Mouse (Mus musculus) G1E (cell line): ENCODE results near the gene Abca6. TPM values are rescaled to one million over a fixed set of nuclear protein-coding genes. Genes with fewer than 3 reads are reported as not detected.

ENCODE experiments used
- ATAC-seq: 2 replicates; pipeline ENCODE4 v1.8.0; 2016; ENCODE audit warnings: mild to moderate bottlenecking; ENCODE audit not compliant: insufficient number of reproducible peaks, poor library complexity, low FRiP score, severe bottlenecking; ENCODE audit errors: extremely low read depth
- DNase-seq: peaks from one replicate; pipeline ENCODE4 v3.0.0; 2012; ENCODE audit warnings: low spot score
- H3K27me3 ChIP-seq: 2 replicates; pipeline ENCODE4 v1.6.1; 2012; ENCODE audit warnings: mild to moderate bottlenecking, low read length, inconsistent platforms; ENCODE audit not compliant: insufficient read depth
- H3K36me3 ChIP-seq: replicated peaks from 2 replicates; pipeline ENCODE3; 2012; ENCODE audit warnings: mild to moderate bottlenecking, inconsistent platforms
- H3K4me1 ChIP-seq: 2 replicates; pipeline ENCODE4 v1.6.1; 2012; ENCODE audit warnings: low read depth, low read length, inconsistent platforms, mixed read lengths; ENCODE audit not compliant: insufficient read depth
- H3K4me3 ChIP-seq: 2 replicates; pipeline ENCODE4 v1.5.1; 2012; ENCODE audit warnings: low read depth, mild to moderate bottlenecking, inconsistent platforms, low read length, moderate library complexity, mixed read lengths
- H3K9me3 ChIP-seq: replicated peaks from 2 replicates; pipeline ENCODE4 v1.6.1; 2012; ENCODE audit warnings: inconsistent platforms
- CTCF ChIP-seq: IDR thresholded peaks from 2 replicates; pipeline ENCODE4 v1.5.1; 2012; ENCODE audit warnings: low read depth, low read length, inconsistent platforms, mixed read lengths
- GATA1 ChIP-seq: IDR thresholded peaks from 2 replicates; pipeline ENCODE4 v1.6.1; 2012; ENCODE audit warnings: borderline replicate concordance, low read length, inconsistent platforms, mixed read lengths
- GATA2 ChIP-seq: IDR thresholded peaks from 2 replicates; pipeline ENCODE4 v1.6.1; 2012; ENCODE audit warnings: low read depth, low read length, inconsistent platforms, borderline replicate concordance
- POLR2AphosphoS5 ChIP-seq: IDR thresholded peaks from 2 replicates; pipeline ENCODE4 v1.6.1; 2012; ENCODE audit warnings: low read depth, low read length, inconsistent platforms; ENCODE audit not compliant: insufficient replicate concordance
- TAL1 ChIP-seq: conservative IDR thresholded peaks from 2 replicates; pipeline ENCODE4 v1.6.1; 2012; ENCODE audit warnings: low read depth, low read length, inconsistent platforms, mixed read lengths
- polyA plus RNA-seq: library from polyadenylated mRNA; stranded (reverse); fragments of >175 nt; gene quantifications from 2 replicates; pipeline ENCODE4 v1.2.3, GENCODE M21; 2012
- total RNA-seq, 2 experiments: library from RNA; stranded (forward) in 1 of 2; stranded (reverse) in 1 of 2; fragments of 200-1000 nt in 1 of 2; fragments of >200 nt in 1 of 2; fragmentation: Nextera tagmentation in 1 of 2; gene quantifications; 2 replicates each; pipeline ENCODE4 v1.2.3; 2014 to 2017

Abca6 gene
- total and polyA plus RNA-seq, 3 experiments, result not detected

DNA sequence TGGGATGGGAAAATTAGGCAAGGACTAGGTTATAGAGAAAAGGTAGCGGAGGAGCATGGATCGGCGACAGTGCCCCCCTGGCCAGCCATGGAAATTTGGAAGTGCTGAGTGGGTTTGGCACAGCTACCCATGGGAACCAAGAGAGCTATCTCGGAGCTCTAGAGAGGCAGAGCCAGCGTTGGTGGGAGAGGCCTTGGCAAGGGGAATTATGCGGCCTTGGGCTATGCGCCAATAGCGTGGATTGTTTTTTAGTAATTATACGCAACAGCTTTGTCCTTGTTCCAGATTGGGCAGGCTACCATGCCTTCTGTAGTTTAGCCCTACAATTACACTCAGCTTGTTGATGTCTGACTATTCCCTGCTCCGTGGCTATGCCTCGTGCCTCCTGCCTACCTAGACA, 15.2 kb upstream of the Abca6 start:
- DNase-seq (no peak), ATAC-seq (no peak)
- Histone ChIP-seq H3K36me3 (no peaks in the 10 kb centered on the region), H3K4me3 (no peak overlapping the region), H3K27me3 (no peaks in the 10 kb centered on the region), H3K4me1 (no peaks in the 10 kb centered on the region), H3K9me3 (peaks cover 18% of the 10 kb centered on the region)
- TF ChIP-seq GATA1 (no peak), CTCF (no peak), TAL1 (no peak), POLR2AphosphoS5 (no peak), GATA2 (no peak)

GRCm38 (mm10) chr11:110261867-110262266, 10.3 kb upstream of the Abca6 start:
- no peaks in the 10 kb centered on the region for H3K36me3 ChIP-seq
- ATAC-seq (no peak), DNase-seq (no peak)
- TF ChIP-seq TAL1 (no peak), POLR2AphosphoS5 (no peak), GATA1 (no peak), CTCF (no peak), GATA2 (no peak)
- no peaks in the 10 kb centered on the region for H3K4me1 ChIP-seq
- H3K4me3 ChIP-seq, result no peak overlapping the region
- peaks cover 28% of the 10 kb centered on the region for H3K9me3 ChIP-seq
- H3K27me3 ChIP-seq, result no peaks in the 10 kb centered on the region

DNA sequence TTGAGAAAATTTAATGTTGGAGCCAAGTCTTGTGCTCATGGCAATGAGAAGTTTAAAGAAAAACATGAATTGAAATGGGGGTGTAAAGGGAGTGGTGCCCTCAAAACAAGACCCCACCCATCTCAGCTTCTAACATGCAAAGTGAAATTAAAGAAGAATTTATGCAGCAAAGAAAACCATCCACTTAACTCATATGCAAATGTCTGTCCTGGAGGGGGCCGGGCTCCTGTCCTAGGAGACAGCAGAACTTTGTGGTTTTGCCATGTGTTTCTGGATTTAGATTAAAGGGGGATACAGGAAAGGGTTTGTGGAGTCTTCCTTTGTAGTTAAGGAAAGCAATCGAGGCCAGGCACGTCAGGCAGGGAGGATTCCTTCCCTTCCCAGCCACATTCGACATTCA, 6.3 kb upstream of the Abca6 start:
- TF ChIP-seq GATA1 (no peak), POLR2AphosphoS5 (no peak), CTCF (no peak), GATA2 (no peak), TAL1 (no peak)
- DNase-seq (no peak), ATAC-seq (no peak)
- H3K4me3 ChIP-seq, result no peak overlapping the region
- no peaks in the 10 kb centered on the region for H3K4me1 ChIP-seq
- no peaks in the 10 kb centered on the region for H3K27me3 ChIP-seq
- H3K36me3 ChIP-seq, result no peaks in the 10 kb centered on the region
- peaks cover 30% of the 10 kb centered on the region for H3K9me3 ChIP-seq

- DNase-seq, result no peak
- H3K9me3 ChIP-seq, result peaks cover 31% of the 10 kb centered on the region
- ATAC-seq, result no peak
- H3K4me3 ChIP-seq, result no peak overlapping the region
- no peaks in the 10 kb centered on the region for H3K27me3 ChIP-seq
- no peak for TF ChIP-seq POLR2AphosphoS5
- no peak for TF ChIP-seq TAL1
- no peak for TF ChIP-seq GATA2
- no peaks in the 10 kb centered on the region for H3K36me3 ChIP-seq
- no peaks in the 10 kb centered on the region for H3K4me1 ChIP-seq
Observed at GRCm38 (mm10) chr11:110257061-110257460, 5.5 kb upstream of the Abca6 start.

GRCm38 (mm10) chr11:110252256-110252655, 680 bp upstream of the Abca6 start:
- no peak for TF ChIP-seq TAL1
- TF ChIP-seq POLR2AphosphoS5, result no peak
- TF ChIP-seq CTCF, result no peak
- TF ChIP-seq GATA1, result no peak
- no peak for TF ChIP-seq GATA2
- ATAC-seq (no peak), DNase-seq (no peak)
- Histone ChIP-seq H3K4me1 (no peaks in the 10 kb centered on the region), H3K36me3 (no peaks in the 10 kb centered on the region), H3K4me3 (no peak overlapping the region), H3K9me3 (peaks cover 25% of the 10 kb centered on the region), H3K27me3 (no peaks in the 10 kb centered on the region)

DNA sequence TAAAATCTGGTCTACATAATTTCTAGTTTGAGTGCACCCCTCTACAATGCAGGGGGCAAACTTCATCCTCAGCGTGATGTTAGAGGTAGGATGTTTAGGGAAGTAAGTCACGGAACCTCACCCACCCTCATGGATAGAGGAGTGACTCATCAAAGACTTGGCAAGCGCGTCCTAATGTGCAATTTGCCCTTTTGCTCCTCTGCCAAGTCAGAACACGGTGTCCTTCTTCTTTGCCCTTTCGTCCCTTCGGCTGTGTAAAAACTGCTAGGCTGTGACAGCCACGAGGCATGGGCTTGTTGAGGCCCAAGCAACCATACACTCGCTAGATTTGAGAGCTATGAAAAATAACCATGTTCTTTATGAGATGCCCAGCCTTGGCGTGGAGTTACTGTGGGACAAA, 6.8 kb downstream of the Abca6 start:
- no peak for ATAC-seq
- Histone ChIP-seq H3K9me3 (peaks cover 27% of the 10 kb centered on the region), H3K4me1 (no peaks in the 10 kb centered on the region), H3K4me3 (no peak overlapping the region), H3K27me3 (no peaks in the 10 kb centered on the region), H3K36me3 (no peaks in the 10 kb centered on the region)
- TF ChIP-seq CTCF (no peak), POLR2AphosphoS5 (no peak), TAL1 (no peak), GATA2 (no peak), GATA1 (no peak)
- DNase-seq, result no peak

GRCm38 (mm10) chr11:110237466-110237865, 14.1 kb downstream of the Abca6 start:
- ATAC-seq, result no peak
- Histone ChIP-seq H3K4me3 (no peak overlapping the region), H3K4me1 (no peaks in the 10 kb centered on the region), H3K9me3 (peaks cover 11% of the 10 kb centered on the region), H3K36me3 (no peaks in the 10 kb centered on the region), H3K27me3 (no peaks in the 10 kb centered on the region)
- no peak for TF ChIP-seq GATA2
- no peak for TF ChIP-seq GATA1
- no peak for TF ChIP-seq POLR2AphosphoS5
- no peak for TF ChIP-seq TAL1
- no peak for TF ChIP-seq CTCF
- no peak for DNase-seq
